Mouse (Mus musculus) CH12.LX (cell line): ENCODE data around the gene Atxn7l1. TPM values are rescaled to one million over a fixed set of nuclear protein-coding genes. Genes with fewer than 3 reads are reported as not detected.

Experiments used
- DNase-seq: peaks from one replicate; pipeline ENCODE4 v3.0.0-alpha.2; 2013; ENCODE audit errors: extremely low read depth
- H3K27ac ChIP-seq: 2 replicates; pipeline ENCODE4 v1.5.1; 2012; ENCODE audit warnings: low read depth, mild to moderate bottlenecking, control low read depth, moderate library complexity; ENCODE audit not compliant: insufficient read depth
- H3K27me3 ChIP-seq: replicated peaks from 2 replicates; pipeline ENCODE3; 2012; ENCODE audit warnings: inconsistent platforms
- H3K36me3 ChIP-seq, 2 experiments: replicated peaks in 1 of 2; 2 replicates each; pipeline versions ENCODE3 to v1.6.1; 2012; ENCODE audit warnings: inconsistent platforms in 1 of 2, low read length in 1 of 2, mild to moderate bottlenecking in 1 of 2, mixed read lengths in 1 of 2, moderate library complexity in 1 of 2; ENCODE audit not compliant: control insufficient read depth in 1 of 2, insufficient read depth in 1 of 2
- H3K4me1 ChIP-seq, 2 experiments: 2 replicates each; pipeline ENCODE4 v1.6.1; 2012; ENCODE audit warnings: inconsistent platforms in 1 of 2, moderate library complexity in 1 of 2; ENCODE audit not compliant: insufficient read depth in 2 of 2, control insufficient read depth in 1 of 2
- H3K4me2 ChIP-seq: 2 replicates; pipeline ENCODE4 v1.6.1; 2012; ENCODE audit warnings: low read depth, mild to moderate bottlenecking, control low read depth; ENCODE audit not compliant: poor library complexity, insufficient read depth, severe bottlenecking
- H3K4me3 ChIP-seq, 3 experiments: fragments of 150-350 bp in 1 of 3; sonication (generic) in 1 of 3; replicated peaks in 1 of 3; 2 replicates each; pipeline versions ENCODE3 to v1.5.1; 2011 to 2012; ENCODE audit warnings: low read depth in 2 of 3, low read length in 2 of 3, mild to moderate bottlenecking in 2 of 3, moderate library complexity in 2 of 3, control low read depth in 1 of 3, improper control_type of control experiment in 1 of 3, inconsistent platforms in 1 of 3, mixed read lengths in 1 of 3; ENCODE audit not compliant: poor library complexity in 1 of 3
- H3K79me2 ChIP-seq: replicated peaks from 2 replicates; pipeline ENCODE4 v1.6.1; 2012; ENCODE audit warnings: mild to moderate bottlenecking, moderate library complexity; ENCODE audit not compliant: control insufficient read depth, poor library complexity, insufficient read depth, severe bottlenecking; ENCODE audit errors: extremely low read depth
- H3K9ac ChIP-seq: 2 replicates; pipeline ENCODE4 v1.6.1; 2012; ENCODE audit warnings: low read depth, mild to moderate bottlenecking, control low read depth, moderate library complexity; ENCODE audit not compliant: insufficient read depth
- H3K9me3 ChIP-seq: replicated peaks from 2 replicates; pipeline ENCODE3; 2012; ENCODE audit warnings: low read length, inconsistent platforms, mixed read lengths
- CHD1 ChIP-seq: IDR thresholded peaks from 2 replicates; pipeline ENCODE4 v1.6.1; 2012; ENCODE audit warnings: low read depth, low read length, improper control_type of control experiment, inconsistent platforms
- CHD2 ChIP-seq: IDR thresholded peaks from 2 replicates; pipeline ENCODE4 v1.6.1; 2011; ENCODE audit warnings: low read length, improper control_type of control experiment
- EP300 ChIP-seq: IDR thresholded peaks from 2 replicates; pipeline ENCODE4 v1.6.1; 2011; ENCODE audit warnings: low read length, improper control_type of control experiment
- GABPA ChIP-seq: IDR thresholded peaks from 2 replicates; pipeline ENCODE4 v1.6.1; 2012; ENCODE audit warnings: low read depth, low read length, improper control_type of control experiment, inconsistent platforms; ENCODE audit not compliant: insufficient replicate concordance
- HCFC1 ChIP-seq: IDR thresholded peaks from 2 replicates; pipeline ENCODE4 v1.6.1; 2012; ENCODE audit warnings: low read depth, mild to moderate bottlenecking, inconsistent platforms, low read length, improper control_type of control experiment
- IRF4 ChIP-seq: IDR thresholded peaks from 2 replicates; pipeline ENCODE4 v1.6.1; 2014; ENCODE audit warnings: low read depth, mild to moderate bottlenecking, inconsistent platforms, low read length, improper control_type of control experiment
- JUN ChIP-seq: IDR thresholded peaks from 2 replicates; pipeline ENCODE4 v1.6.1; 2011; ENCODE audit warnings: low read depth, mild to moderate bottlenecking, low read length, improper control_type of control experiment, moderate library complexity; ENCODE audit not compliant: insufficient read depth
- JUND ChIP-seq: conservative IDR thresholded peaks from 2 replicates; pipeline ENCODE4 v1.6.1; 2011; ENCODE audit warnings: low read depth, low read length, improper control_type of control experiment
- KAT2A ChIP-seq: IDR thresholded peaks from 2 replicates; pipeline ENCODE4 v1.6.1; 2012; ENCODE audit warnings: low read length, improper control_type of control experiment, inconsistent platforms; ENCODE audit not compliant: insufficient replicate concordance
- MAFK ChIP-seq: IDR thresholded peaks from 2 replicates; pipeline ENCODE4 v1.6.1; 2011; ENCODE audit warnings: low read length, improper control_type of control experiment; ENCODE audit not compliant: insufficient replicate concordance
- MAZ ChIP-seq: IDR thresholded peaks from 2 replicates; pipeline ENCODE4 v1.6.1; 2012; ENCODE audit warnings: low read depth, mild to moderate bottlenecking, inconsistent platforms, low read length, improper control_type of control experiment, moderate library complexity
- MXI1 ChIP-seq: IDR thresholded peaks from 2 replicates; pipeline ENCODE4 v1.6.1; 2011; ENCODE audit warnings: mild to moderate bottlenecking, low read depth, low read length, improper control_type of control experiment
- MYC ChIP-seq: IDR thresholded peaks from 2 replicates; pipeline ENCODE4 v1.6.1; 2011; ENCODE audit warnings: low read depth, mild to moderate bottlenecking, improper control_type of control experiment, low read length
- NELFE ChIP-seq: IDR thresholded peaks from 2 replicates; pipeline ENCODE4 v1.6.1; 2011; ENCODE audit warnings: low read depth, low read length, improper control_type of control experiment
- NRF1 ChIP-seq: IDR thresholded peaks from 2 replicates; pipeline ENCODE4 v1.6.1; 2014; ENCODE audit warnings: low read depth, mild to moderate bottlenecking, inconsistent platforms, low read length, improper control_type of control experiment, moderate library complexity
- PAX5 ChIP-seq: IDR thresholded peaks from 2 replicates; pipeline ENCODE4 v1.6.1; 2012; ENCODE audit warnings: low read length, inconsistent platforms, mixed read lengths
- POLR2AphosphoS2 ChIP-seq: IDR thresholded peaks from 2 replicates; pipeline ENCODE4 v1.6.1; 2011; ENCODE audit warnings: low read depth, low read length, improper control_type of control experiment
- RCOR1 ChIP-seq: conservative IDR thresholded peaks from 2 replicates; pipeline ENCODE4 v1.6.1; 2012; ENCODE audit warnings: low read depth, mild to moderate bottlenecking, inconsistent platforms, low read length, improper control_type of control experiment
- SMC3 ChIP-seq: IDR thresholded peaks from 2 replicates; pipeline ENCODE4 v1.6.1; 2011; ENCODE audit warnings: low read depth, low read length, improper control_type of control experiment
- USF1 ChIP-seq: IDR thresholded peaks from 2 replicates; pipeline ENCODE4 v1.6.1; 2014; ENCODE audit warnings: low read depth, mild to moderate bottlenecking, inconsistent platforms, low read length, improper control_type of control experiment
- USF2 ChIP-seq: conservative IDR thresholded peaks from 2 replicates; pipeline ENCODE4 v1.6.1; 2011; ENCODE audit warnings: low read depth, low read length, improper control_type of control experiment
- ZKSCAN1 ChIP-seq: IDR thresholded peaks from 2 replicates; pipeline ENCODE4 v1.6.1; 2012; ENCODE audit warnings: low read depth, inconsistent platforms, low read length, improper control_type of control experiment, borderline replicate concordance
- ZNF384 ChIP-seq: IDR thresholded peaks from 2 replicates; pipeline ENCODE4 v1.6.1; 2012; ENCODE audit warnings: low read depth, low read length, improper control_type of control experiment, inconsistent platforms
- dilution Hi-C: fragments of 300-500 bp; cut with MboI; formaldehyde crosslinking; loops from 2 replicates; pipeline ENCODE4 v1.14.3; 2020; ENCODE audit warnings: low sequenced_read_pairs; ENCODE audit not compliant: extremely low pct_unique_long_range_greater_than_20kb, extremely low pct_ligation_motif_present
- in situ Hi-C: fragments of 300-500 bp; cut with MboI; formaldehyde crosslinking; loops from 3 replicates; pipeline ENCODE4 v1.14.3; 2019; ENCODE audit warnings: low sequenced_read_pairs, low pct_ligation_motif_present, low pct_unique_long_range_greater_than_20kb, mixed read lengths
- polyA plus RNA-seq: library from polyadenylated mRNA; unstranded; fragments of >175 nt; gene quantifications from 2 replicates; pipeline ENCODE4 v1.2.1, GENCODE M21; 2012; ENCODE audit warnings: low read depth; ENCODE audit not compliant: insufficient read length
- total RNA-seq, 2 experiments: library from RNA; depleted of rRNA; stranded (reverse); fragments of 300-350 nt in 1 of 2; fragments of >200 nt in 1 of 2; gene quantifications; 2 replicates each; pipeline ENCODE4 v1.2.3; 2012 to 2014

Gene Atxn7l1
- total and polyA plus RNA-seq, 3 experiments: 8.6 to 55.7 (median 9.0) TPM

GRCm38 (mm10) chr12:33226596-33226995 is 79.1 kb downstream of the Atxn7l1 start:
- Histone ChIP-seq H3K4me3 (no peak overlapping the region), H3K27ac (no peak overlapping the region), H3K27me3 (no peaks in the 10 kb centered on the region), H3K79me2 (peaks cover 3% of the 10 kb centered on the region; the same call in 1 of the 2 replicates), H3K9me3 (no peaks in the 10 kb centered on the region), H3K36me3 (peaks cover 18 to 53% of the 10 kb centered on the region in 2 experiments), H3K4me2 (no peak overlapping the region), H3K9ac (no peak overlapping the region), H3K4me1 (peaks cover 0 to 8% of the 10 kb centered on the region in 2 experiments; a peak in 1 of 4 replicates)
- no peak for TF ChIP-seq IRF4
- TF ChIP-seq HCFC1: no peak
- TF ChIP-seq KAT2A: no peak
- TF ChIP-seq EP300: no peak
- TF ChIP-seq NELFE: no peak
- no peak for TF ChIP-seq MXI1
- no peak for TF ChIP-seq MAFK
- dilution Hi-C loops (no loop called here), in situ Hi-C loops (no loop called here)
- DNase-seq: no peak

DNA sequence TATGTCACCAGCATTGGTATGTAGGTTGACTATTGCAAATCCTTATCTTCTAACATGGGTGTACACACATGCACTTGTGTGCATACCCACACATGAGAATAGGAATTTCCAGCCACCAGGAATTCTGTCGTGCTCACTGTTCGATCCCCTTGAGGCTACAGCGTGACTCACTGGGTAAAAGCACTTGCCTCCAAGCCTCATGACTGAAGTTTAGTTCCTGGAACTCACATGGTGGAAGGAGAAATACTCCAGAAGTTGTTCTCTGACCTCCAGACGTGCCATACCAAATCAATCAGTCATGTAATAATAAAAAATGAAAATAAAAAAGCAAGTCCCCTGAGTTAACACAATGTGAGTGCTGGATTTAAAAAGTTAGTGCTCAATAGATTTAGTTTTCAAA is 87.8 kb downstream of the Atxn7l1 start:
- peaks cover 7% of the 10 kb centered on the region; the same call in 1 of the 2 replicates for H3K79me2 ChIP-seq
- H3K4me2 ChIP-seq: no peak overlapping the region
- H3K27ac ChIP-seq: no peak overlapping the region
- no peaks in the 10 kb centered on the region for H3K27me3 ChIP-seq
- no peaks in the 10 kb centered on the region for H3K9me3 ChIP-seq
- no peak overlapping the region for H3K4me3 ChIP-seq
- TF ChIP-seq JUND (no peak), ZKSCAN1 (no peak), SMC3 (no peak), ZNF384 (no peak), NELFE (no peak), GABPA (no peak), CHD1 (no peak), KAT2A (no peak), PAX5 (no peak), RCOR1 (no peak), POLR2AphosphoS2 (no peak), MYC (no peak), CHD2 (no peak), MAZ (no peak), USF1 (no peak), JUN (no peak), USF2 (no peak), NRF1 (no peak)
- no peak overlapping the region for H3K9ac ChIP-seq
- H3K4me1 ChIP-seq: peaks cover 2 to 13% of the 10 kb centered on the region in 2 experiments; a peak in 1 of 4 replicates
- dilution Hi-C loops: no loop called here
- in situ Hi-C loops: no loop called here
- peaks cover 15 to 32% of the 10 kb centered on the region in 2 experiments for H3K36me3 ChIP-seq
- no peak for DNase-seq
